Mouse (Mus musculus) limb, embryonic 10.5 days (tissue): ENCODE measurements at regions not wholly inside any gene's neighbourhood (a gene's known extent, or its start where the extent isn't known, plus 50 kb on each side); places are given as distances from the start of the nearest gene placed in this dataset.

Experiments
- DNase-seq: peaks from one replicate; pipeline ENCODE4 v3.0.0-alpha.2; 2017; ENCODE audit warnings: low spot score
- H3K27ac ChIP-seq: fragments of 300-500 bp; sonication (generic); 2 replicates; pipeline ENCODE4 v1.5.1; 2016; ENCODE audit warnings: mild to moderate bottlenecking
- H3K27me3 ChIP-seq: fragments of 300-500 bp; sonication (generic); 2 replicates; pipeline ENCODE4 v1.6.1; 2016; ENCODE audit warnings: low read depth, mild to moderate bottlenecking; ENCODE audit not compliant: poor library complexity, severe bottlenecking
- H3K36me3 ChIP-seq: fragments of 300-500 bp; sonication (generic); 2 replicates; pipeline ENCODE4 v1.6.1; 2016; ENCODE audit warnings: mild to moderate bottlenecking, moderate library complexity
- H3K4me1 ChIP-seq: fragments of 300-500 bp; sonication (generic); 2 replicates; pipeline ENCODE4 v1.6.1; 2016
- H3K4me3 ChIP-seq: fragments of 300-500 bp; sonication (generic); 2 replicates; pipeline ENCODE4 v1.5.1; 2016; ENCODE audit warnings: mild to moderate bottlenecking, moderate library complexity
- H3K9me3 ChIP-seq: fragments of 300-500 bp; sonication (generic); replicated peaks from 2 replicates; pipeline ENCODE4 v1.6.1; 2016; ENCODE audit warnings: mild to moderate bottlenecking
- WGBS: fragments of 180-500 bp; shearing (Covaris S2); methylation state at CpG from one replicate; pipeline ENCODE4 v1.1.7; 2016; 5-methylcytosine and 5-hydroxymethylcytosine counted together

DNA sequence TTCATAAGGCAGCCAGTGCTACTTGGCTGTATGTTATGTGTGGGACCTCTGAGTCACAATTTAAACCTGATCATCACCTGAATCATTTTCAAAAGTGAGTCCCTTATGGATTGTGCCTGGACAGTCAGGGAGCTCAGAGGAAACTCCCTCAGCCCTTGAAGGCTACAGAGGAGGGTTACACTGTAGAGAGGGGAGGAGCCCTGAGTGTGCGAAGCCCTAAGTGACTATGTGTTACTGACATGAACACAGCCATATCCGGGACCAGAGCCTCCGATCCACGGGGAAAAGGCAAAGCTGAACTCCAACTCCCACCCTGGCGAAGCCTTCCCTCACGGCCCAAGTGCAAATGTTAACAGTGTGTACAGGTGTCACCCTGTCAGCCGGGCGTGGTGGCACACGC, 53.7 kb upstream of the Cd180 start:
- WGBS, result 90% methylated on average over 9 of the region's 9 CpGs
- no peak overlapping the region for H3K27ac ChIP-seq

DNA sequence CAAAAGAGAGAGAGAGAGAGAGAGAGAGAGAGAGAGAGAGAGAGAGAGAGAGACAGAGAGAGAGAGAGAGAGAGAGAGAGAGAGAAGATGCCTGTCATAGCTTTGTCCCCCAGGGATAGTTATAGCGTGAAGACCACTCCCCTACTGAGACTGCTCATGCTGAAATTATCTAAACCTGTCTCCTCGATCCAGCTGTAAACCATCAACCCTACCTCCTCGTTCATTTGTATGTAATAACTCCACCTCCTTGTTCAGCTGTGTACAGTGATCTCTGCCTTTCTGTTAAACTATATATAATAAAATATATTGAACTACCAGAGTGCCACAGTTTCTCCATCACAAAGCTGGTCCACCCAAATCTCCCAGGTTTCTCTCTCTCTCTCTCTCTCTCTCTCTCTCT, 53.2 kb upstream of the Cd180 start:
- Histone ChIP-seq H3K9me3 (no peaks in the 10 kb centered on the region), H3K36me3 (no peaks in the 10 kb centered on the region), H3K4me1 (peaks cover 9% of the 10 kb centered on the region), H3K27ac (no peak overlapping the region), H3K27me3 (peaks cover 55% of the 10 kb centered on the region), H3K4me3 (no peak overlapping the region)
- 77% methylated on average over 3 of the region's 3 CpGs for WGBS
- DNase-seq, result no peak

More for the DNA sequence above, 53.7 kb upstream of the Cd180 start:
- Histone ChIP-seq H3K4me3 (no peak overlapping the region), H3K36me3 (no peaks in the 10 kb centered on the region), H3K27me3 (peaks cover 58% of the 10 kb centered on the region), H3K9me3 (no peaks in the 10 kb centered on the region), H3K4me1 (peaks cover 8% of the 10 kb centered on the region)
- peak; percentile 25 for DNase-seq
